Mouse (Mus musculus): ENCODE data around the gene Trim8.

GRCm38 (mm10) chr19:46454126-46454880 is 47.2 kb upstream of the Trim8 start:
- TF ChIP-seq GATA1 (IDR thresholded peaks at IDR 0.05; ENCODE audit: low read length) = no peak
- no peak for TF ChIP-seq TAL1 (IDR thresholded peaks at IDR 0.05; ENCODE audit: low read length)

Measured in erythroblast, embryonic 14.5 days (primary cell).